Mouse (Mus musculus): ENCODE measurements around the gene Dus1l.
"Not testable (repeated sequence)": the region's sequence is repeated elsewhere in the genome, so short reads cannot be mapped to it uniquely, and the experiment has no call there.

Gene Dus1l

DNA sequence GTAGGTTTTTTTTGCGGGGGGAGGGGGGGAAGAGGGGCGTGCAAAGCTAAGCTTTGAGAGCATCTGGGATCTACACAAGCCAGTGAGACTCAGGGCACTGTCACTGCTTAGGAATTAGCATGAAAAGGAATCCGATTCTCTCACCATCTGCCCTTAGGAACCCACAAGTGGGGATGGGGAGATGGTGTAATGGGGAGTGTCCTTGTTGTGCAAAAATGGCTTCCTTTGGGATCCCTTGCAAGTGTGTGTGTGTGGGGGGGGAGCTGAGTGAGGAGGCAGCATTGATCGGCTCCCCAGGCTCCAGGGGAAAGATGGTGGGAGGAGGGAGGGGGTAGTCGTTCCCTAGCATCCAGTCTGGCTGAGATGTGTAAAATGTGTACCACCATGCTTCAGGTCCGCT lies 19.1 kb downstream of the Dus1l start:
- DNase-seq (ENCODE audit: low spot score): no peak

- peak; percentile 99 for DNase-seq (ENCODE audit: low spot score)
These were observed 20.3 kb downstream of the Dus1l start for GRCm38 (mm10) chr11:120775774-120776469.

GRCm38 (mm10) chr11:120773463-120774190 lies 22.6 kb downstream of the Dus1l start:
- no peak for DNase-seq (ENCODE audit: low spot score)

- DNase-seq (ENCODE audit: low spot score): no peak
These were observed 23.5 kb downstream of the Dus1l start for GRCm38 (mm10) chr11:120772749-120773148.

- DNase-seq (ENCODE audit: low spot score): no peak
These were observed 28.0 kb downstream of the Dus1l start for GRCm38 (mm10) chr11:120768206-120768605.

GRCm38 (mm10) chr11:120767023-120767422 lies 29.2 kb downstream of the Dus1l start:
- DNase-seq (ENCODE audit: low spot score): not testable (repeated sequence)

DNA sequence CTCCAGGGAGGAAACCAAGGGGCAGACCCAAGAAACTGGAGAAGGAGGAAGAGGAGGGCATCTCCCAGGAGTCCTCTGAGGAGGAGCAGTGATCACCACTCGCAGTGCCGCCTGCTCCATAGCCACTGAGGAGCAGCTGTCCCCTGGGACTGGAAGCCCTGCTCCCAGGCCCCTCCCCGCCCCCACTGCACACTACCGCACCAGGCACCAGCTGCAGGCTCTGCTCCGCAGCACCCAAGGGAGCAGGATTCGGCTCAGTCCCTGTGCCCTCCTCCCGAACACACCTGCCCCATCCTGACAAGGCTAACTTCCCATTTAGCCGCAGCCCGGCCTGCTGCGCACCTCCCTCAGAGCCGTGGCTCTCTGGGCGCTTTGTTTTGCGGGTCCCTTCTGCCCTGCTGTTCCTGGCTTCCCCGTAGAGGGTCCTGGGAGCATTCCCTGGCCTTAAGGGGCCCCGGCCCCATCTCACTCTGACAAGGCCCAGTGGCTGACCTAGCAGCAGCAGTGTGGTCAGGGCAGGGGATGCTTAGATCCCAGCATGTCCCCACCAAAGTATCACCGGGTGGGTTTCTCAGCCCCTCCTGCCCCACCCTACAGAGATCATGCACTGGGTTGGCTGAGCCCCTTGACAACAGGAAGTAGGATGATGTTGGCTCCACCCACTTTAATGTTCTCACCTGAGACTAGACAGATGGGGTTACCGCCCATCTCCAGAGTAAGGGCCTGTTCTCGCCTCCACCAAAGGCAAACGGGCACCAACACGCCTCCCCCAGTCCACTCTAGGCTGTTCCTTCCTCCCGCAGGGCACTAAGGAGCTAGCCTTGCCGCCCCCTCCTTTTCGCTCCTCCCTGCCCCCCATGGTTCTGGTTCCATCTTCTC lies 32.8 kb downstream of the Dus1l start:
- DNase-seq (ENCODE audit: low spot score): not testable (repeated sequence)

DNA sequence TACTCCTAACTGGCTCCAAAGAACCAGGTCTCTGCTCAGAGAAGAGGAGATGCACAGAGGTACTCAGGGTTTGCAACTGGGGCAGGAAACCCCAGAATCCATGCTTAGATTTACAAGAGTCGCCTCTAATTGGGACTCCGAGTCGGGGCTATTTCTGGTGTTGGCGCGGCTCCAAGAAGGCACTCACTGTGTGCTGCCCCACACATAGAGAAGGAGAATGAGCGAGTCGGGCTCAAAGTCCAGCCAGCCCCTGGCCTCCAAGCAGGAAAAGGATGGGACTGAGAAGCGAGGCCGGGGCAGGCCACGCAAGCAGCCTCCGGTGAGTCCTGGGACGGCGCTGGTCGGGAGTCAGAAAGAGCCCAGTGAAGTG lies 33.5 kb downstream of the Dus1l start, which contains the start of gene Hmga1b:
TSS of gene Hmga1b (plus strand) at position 123 of the 370 bp plus-strand sequence.
- not testable (repeated sequence) for DNase-seq (ENCODE audit: low spot score)

DNA sequence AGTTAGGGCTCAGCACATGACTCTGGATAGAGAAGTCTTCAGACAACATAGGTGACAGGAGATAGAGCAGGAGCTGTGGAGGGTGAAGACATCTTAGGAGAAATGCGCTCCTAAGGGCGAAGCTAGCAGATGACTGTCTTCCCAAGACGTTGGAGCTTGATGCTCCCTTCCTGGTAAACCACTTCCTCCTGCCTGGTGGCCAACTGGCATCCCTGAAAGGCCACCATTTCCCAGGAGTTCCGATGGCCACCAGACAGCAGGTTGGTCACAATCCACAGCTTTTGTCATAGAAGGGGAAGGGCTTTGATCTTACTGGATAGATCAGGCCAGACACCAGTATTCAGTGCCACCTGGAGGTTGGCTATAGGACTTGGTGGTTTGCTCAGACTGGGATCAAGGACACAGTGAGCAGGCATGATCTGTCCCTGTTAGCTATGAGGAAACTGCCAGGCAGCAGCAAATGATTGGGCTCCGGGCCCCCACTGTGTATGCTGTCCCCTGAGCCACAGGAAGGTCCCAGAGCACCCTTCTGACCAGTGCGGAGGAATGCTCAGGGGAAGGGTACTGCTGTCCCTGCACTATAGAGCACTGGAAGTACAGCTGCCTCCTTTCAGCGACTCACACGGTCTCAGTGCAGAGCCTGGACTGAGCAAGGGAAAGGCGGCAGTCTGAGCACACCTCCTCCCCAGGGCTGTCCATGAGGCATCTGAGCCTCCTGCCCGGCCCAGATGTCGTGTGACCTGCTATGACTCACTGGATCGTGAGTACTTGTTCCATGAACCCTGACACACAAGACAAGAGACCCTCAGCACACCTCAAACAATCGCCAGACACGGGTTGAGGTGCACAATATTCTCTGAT lies 34.2 kb downstream of the Dus1l start:
- DNase-seq (ENCODE audit: low spot score): no peak

- no peak for DNase-seq (ENCODE audit: low spot score)
These were observed 36.0 kb downstream of the Dus1l start for GRCm38 (mm10) chr11:120760236-120760635.

GRCm38 (mm10) chr11:120751606-120752005 lies 44.6 kb downstream of the Dus1l start:
- DNase-seq (ENCODE audit: low spot score): no peak

DNA sequence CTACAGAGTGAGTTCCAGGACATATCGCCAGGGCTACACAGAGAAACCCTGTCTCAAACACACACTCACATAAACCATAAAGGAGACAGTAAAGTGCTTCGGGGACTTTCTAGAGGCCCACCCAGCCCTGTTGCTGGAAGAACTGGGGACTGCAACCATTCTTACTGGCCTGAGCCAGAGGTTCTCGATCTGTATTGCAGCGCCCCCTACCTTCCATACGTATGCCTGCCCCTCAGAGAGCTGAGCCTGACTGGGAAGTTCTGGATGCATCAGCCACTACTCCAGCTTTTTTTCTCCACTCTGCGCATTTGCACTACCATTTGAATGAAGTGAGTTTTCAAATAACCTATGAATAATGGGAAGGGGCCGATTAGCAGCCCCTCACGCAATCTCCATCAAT lies 46.8 kb downstream of the Dus1l start:
- DNase-seq (ENCODE audit: low spot score): no peak

DNA sequence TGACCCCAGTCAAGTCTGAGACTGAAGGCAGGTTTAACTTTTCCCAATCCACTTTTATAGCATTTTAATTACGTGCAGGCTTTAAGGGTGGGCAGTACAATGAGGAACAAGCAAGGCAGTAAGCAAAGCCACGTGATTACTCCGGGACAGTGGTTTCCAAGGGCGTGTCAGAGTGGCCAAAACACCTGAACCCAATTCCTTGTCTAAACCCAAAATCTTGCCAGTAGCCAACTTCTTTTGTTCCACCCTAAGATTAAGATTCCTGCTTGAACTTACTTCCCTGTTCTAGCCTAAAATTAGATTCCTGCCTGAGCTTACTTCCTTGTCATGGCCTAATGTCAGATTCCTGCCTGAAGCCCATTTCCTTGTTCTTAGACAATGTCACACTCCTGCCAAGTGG lies 48.2 kb downstream of the Dus1l start:
- DNase-seq (ENCODE audit: low spot score): no peak

- DNase-seq (ENCODE audit: low spot score): peak; percentile 5
These were observed 52.0 kb downstream of the Dus1l start for GRCm38 (mm10) chr11:120744121-120744701.

- no peak for DNase-seq (ENCODE audit: low spot score)
These were observed 55.2 kb downstream of the Dus1l start for GRCm38 (mm10) chr11:120740981-120741380.
